ENCODE assay signal across 7 mouse cellular contexts in genomic region chr6:54162786-54163185, GRCm38 (mm10).
DNase-seq lines count a peak whose midpoint lies in the region; ATAC-seq and TF ChIP-seq lines count a peak whose summit lies in the region.

No protein-coding gene starts in this region.

- DNase-seq in left cerebral cortex, adult 11 months (ENCODE audit: low spot score), result peak; percentile 26
- no peak for DNase-seq in left cerebral cortex, postnatal 4 days
- DNase-seq in heart, embryonic 10.5 days (ENCODE audit: low spot score), result no peak
- DNase-seq in liver, postnatal 0 days, result peak; percentile 60
- peak; percentile 40 to 63 for DNase-seq in spleen, adult 2 months (ENCODE audit: low read depth in 1 of 2, low spot score in 2 of 2)
- DNase-seq in limb, embryonic 10.5 days (ENCODE audit: low spot score), result no peak

- peak; percentile 67; the same call in 1 of the 2 replicates for ATAC-seq in liver, postnatal 0 days
- no peak for ATAC-seq in midbrain, embryonic 15.5 days (replicated peaks)

- 0 out of 2 replicates have a peak overlapping the region, but pooled peaks have one; percentile 47 for H3K27ac ChIP-seq in heart, embryonic 10.5 days
- H3K27ac ChIP-seq in liver, postnatal 0 days (ENCODE audit: low read depth), result peak overlapping the region; percentile 64
- H3K27ac ChIP-seq in spleen, adult 2 months (ENCODE audit: insufficient read depth, low read length), result peak overlapping the region; percentile 3; the same call in 1 of the 2 replicates
- H3K27ac ChIP-seq in midbrain, embryonic 15.5 days, result no peak overlapping the region
- H3K27ac ChIP-seq in limb, embryonic 10.5 days, result no peak overlapping the region

- TF ChIP-seq CTCF in liver, postnatal 0 days (IDR thresholded peaks at IDR 0.05; ENCODE audit: low read depth), result no peak; the same call in 1 of the 2 replicates
- TF ChIP-seq CTCF in spleen, adult 2 months (IDR thresholded peaks at IDR 0.05; ENCODE audit: extremely low read depth, insufficient read depth, insufficient read length, insufficient replicate concordance), result no peak

- no peak overlapping the region for H3K4me3 ChIP-seq in heart, embryonic 10.5 days
- no peak overlapping the region for H3K4me3 ChIP-seq in liver, postnatal 0 days (ENCODE audit: low read depth, low read length)
- H3K4me3 ChIP-seq in spleen, adult 2 months (ENCODE audit: extremely low read depth, insufficient read depth, insufficient read length), result no peak overlapping the region
- H3K4me3 ChIP-seq in midbrain, embryonic 15.5 days, result no peak overlapping the region
- no peak overlapping the region for H3K4me3 ChIP-seq in limb, embryonic 10.5 days

- TF ChIP-seq POLR2A in spleen, adult 2 months (IDR thresholded peaks at IDR 0.05; ENCODE audit: low read depth, low read length), result no peak

- 79% methylated on average over 9 of the region's 9 CpGs for WGBS in heart, embryonic 10.5 days
- 35% methylated on average over 9 of the region's 9 CpGs for WGBS in liver, postnatal 0 days (ENCODE audit: insufficient replicate concordance)
- 14% methylated on average over 9 of the region's 9 CpGs for WGBS in spleen, adult 2 months
- WGBS in midbrain, embryonic 15.5 days, result 87% methylated on average over 9 of the region's 9 CpGs
- WGBS in limb, embryonic 10.5 days, result 86% methylated on average over 9 of the region's 9 CpGs

- H3K4me1 ChIP-seq in heart, embryonic 10.5 days, result peaks cover 11% of the 10 kb centered on the region
- H3K4me1 ChIP-seq in liver, postnatal 0 days (ENCODE audit: insufficient read depth), result peaks cover 22% of the 10 kb centered on the region
- H3K4me1 ChIP-seq in spleen, adult 2 months (ENCODE audit: control insufficient read depth, insufficient read depth, insufficient read length), result peaks cover 14% of the 10 kb centered on the region
- H3K4me1 ChIP-seq in midbrain, embryonic 15.5 days, result no peaks in the 10 kb centered on the region
- peaks cover 12% of the 10 kb centered on the region for H3K4me1 ChIP-seq in limb, embryonic 10.5 days

- TF ChIP-seq EP300 in liver, postnatal 0 days (IDR thresholded peaks at IDR 0.05; ENCODE audit: low read depth), result no peak

- H3K4me2 ChIP-seq in liver, postnatal 0 days (ENCODE audit: low read depth, low read length), result peak overlapping the region; percentile 18; the same call in 1 of the 2 replicates
- H3K4me2 ChIP-seq in midbrain, embryonic 15.5 days, result no peak overlapping the region

- no peaks in the 10 kb centered on the region for H3K27me3 ChIP-seq in heart, embryonic 10.5 days (ENCODE audit: insufficient read depth, poor library complexity, severe bottlenecking)
- no peaks in the 10 kb centered on the region for H3K27me3 ChIP-seq in liver, postnatal 0 days (ENCODE audit: insufficient read depth, low read length)
- H3K27me3 ChIP-seq in spleen, adult 2 months (ENCODE audit: control insufficient read depth, insufficient read depth, low read length), result no peaks in the 10 kb centered on the region
- H3K27me3 ChIP-seq in midbrain, embryonic 15.5 days (replicated peaks), result no peaks in the 10 kb centered on the region
- no peaks in the 10 kb centered on the region for H3K27me3 ChIP-seq in limb, embryonic 10.5 days (ENCODE audit: low read depth, poor library complexity, severe bottlenecking)

- intact Hi-C loops in left cerebral cortex, postnatal 4 days (cut with DNase I), result no loop called here

- H3K9ac ChIP-seq in liver, postnatal 0 days (replicated peaks), result no peak overlapping the region
- no peak overlapping the region for H3K9ac ChIP-seq in midbrain, embryonic 15.5 days

- no peaks in the 10 kb centered on the region for H3K9me3 ChIP-seq in heart, embryonic 10.5 days
- no peaks in the 10 kb centered on the region for H3K9me3 ChIP-seq in liver, postnatal 0 days (ENCODE audit: low read length)
- no peaks in the 10 kb centered on the region for H3K9me3 ChIP-seq in midbrain, embryonic 15.5 days
- H3K9me3 ChIP-seq in limb, embryonic 10.5 days (replicated peaks), result no peaks in the 10 kb centered on the region

- H3K36me3 ChIP-seq in heart, embryonic 10.5 days, result no peaks in the 10 kb centered on the region
- H3K36me3 ChIP-seq in liver, postnatal 0 days (replicated peaks; ENCODE audit: insufficient read depth, low read length), result no peaks in the 10 kb centered on the region
- no peaks in the 10 kb centered on the region for H3K36me3 ChIP-seq in spleen, adult 2 months (ENCODE audit: control insufficient read depth, insufficient read depth, low read length)
- no peaks in the 10 kb centered on the region for H3K36me3 ChIP-seq in midbrain, embryonic 15.5 days (replicated peaks)
- no peaks in the 10 kb centered on the region for H3K36me3 ChIP-seq in limb, embryonic 10.5 days

Comparison
In these comparisons a context has a peak if more than half of its experiments do, and no peak if none do; other contexts are left out.
1. DNase-seq: peak in left cerebral cortex, adult 11 months (single experiment), liver, postnatal 0 days (single experiment) and spleen, adult 2 months (2 of 2); none in left cerebral cortex, postnatal 4 days (single experiment), heart, embryonic 10.5 days (single experiment) and limb, embryonic 10.5 days (single experiment).
2. H3K27ac ChIP-seq: peak in heart, embryonic 10.5 days (single experiment), liver, postnatal 0 days (single experiment) and spleen, adult 2 months (single experiment); none in midbrain, embryonic 15.5 days (single experiment) and limb, embryonic 10.5 days (single experiment).